Mouse (Mus musculus): ENCODE measurements around the gene Bri3. TPM values are rescaled to one million over a fixed set of nuclear protein-coding genes. Genes with fewer than 3 reads are reported as not detected.

Bri3 gene
- polyA plus RNA-seq, 1 experiment = 154 TPM

DNA sequence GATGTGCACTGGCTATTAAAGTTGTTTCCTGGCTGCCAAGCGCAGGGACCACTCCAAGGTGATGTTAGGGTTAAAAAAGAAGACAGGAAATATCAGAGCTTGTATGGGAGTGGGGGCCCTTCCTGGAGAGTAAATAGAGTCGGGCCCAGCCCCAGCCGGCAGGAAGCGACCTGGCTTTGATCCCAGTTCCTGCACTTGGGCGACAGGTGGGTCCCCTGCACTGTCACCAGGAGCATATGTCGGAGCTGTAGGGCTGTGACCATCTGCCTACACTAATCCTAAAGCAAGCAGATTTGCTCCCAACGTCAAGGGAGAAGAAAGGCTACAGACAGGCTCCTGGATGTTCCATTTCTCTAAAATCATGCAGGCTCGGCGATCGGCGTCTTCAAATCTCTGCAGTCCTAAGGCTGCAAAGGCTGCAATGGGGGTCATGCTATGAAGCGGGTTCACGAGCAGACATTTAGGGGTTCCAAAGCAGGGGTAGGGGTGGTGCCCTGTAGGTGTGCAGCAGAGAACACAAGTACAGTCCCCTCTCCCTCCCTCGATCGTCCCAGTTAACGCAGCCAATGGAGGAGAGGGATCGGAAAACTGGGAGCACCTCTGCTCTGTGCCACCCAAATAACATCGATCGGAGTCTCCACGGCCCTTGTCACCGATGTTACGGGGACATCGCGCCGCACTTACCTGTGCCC lies 21.3 kb upstream of the Bri3 start:
- Histone ChIP-seq H3K4me1 (ENCODE audit: control insufficient read depth, insufficient read depth, insufficient read length, low read length) (no peaks in the 10 kb centered on the region), H3K4me3 (ENCODE audit: low read depth, low read length) (peak overlapping the region; percentile 88), H3K36me3 (ENCODE audit: control insufficient read depth, insufficient read depth, low read length) (no peaks in the 10 kb centered on the region), H3K27ac (ENCODE audit: insufficient read depth, low read depth, low read length) (peak overlapping the region; percentile 48), H3K27me3 (ENCODE audit: control insufficient read depth, insufficient read depth, low read length) (no peaks in the 10 kb centered on the region)
- under 1% methylated on average over 25 of the region's 25 CpGs for WGBS
- TF ChIP-seq CTCF (IDR thresholded peaks at IDR 0.05; ENCODE audit: extremely low read depth, insufficient read length, insufficient replicate concordance, low read depth, low read length) (no peak), POLR2A (IDR thresholded peaks at IDR 0.05; ENCODE audit: low read depth, low read length) (no peak)

DNA sequence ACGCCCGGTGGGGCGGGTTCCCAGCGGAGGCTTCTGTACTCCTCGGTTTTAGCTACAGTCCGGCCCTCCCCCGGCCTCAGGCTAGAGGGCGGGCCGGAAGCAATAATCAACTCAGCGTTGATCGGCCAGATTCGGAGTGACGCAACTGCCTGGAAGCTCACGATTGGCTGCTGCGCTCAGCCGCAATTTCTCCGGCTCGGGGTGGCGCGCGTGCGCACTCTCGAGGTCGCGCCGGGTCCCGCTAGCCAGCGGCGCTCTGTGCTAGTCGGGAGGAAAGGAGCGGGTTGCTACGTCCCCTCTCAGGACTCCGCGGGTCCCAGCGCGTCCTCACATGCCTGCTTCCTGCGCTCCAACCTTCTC lies 20.8 kb upstream of the Bri3 start, which contains the start of gene Tecpr1:
TSS of gene Tecpr1 (minus strand) at position 113 of the 360 bp plus-strand sequence.
- Histone ChIP-seq H3K4me1 (ENCODE audit: control insufficient read depth, insufficient read depth, insufficient read length, low read length) (no peaks in the 10 kb centered on the region), H3K4me3 (ENCODE audit: low read depth, low read length) (peak within 1 kb of the TSS; percentile 88), H3K36me3 (ENCODE audit: control insufficient read depth, insufficient read depth, low read length) (no peaks in the 10 kb centered on the region), H3K27ac (ENCODE audit: insufficient read depth, low read depth, low read length) (peak within 1 kb of the TSS; percentile 51), H3K27me3 (ENCODE audit: control insufficient read depth, insufficient read depth, low read length) (no peaks in the 10 kb centered on the region)
- TF ChIP-seq POLR2A (IDR thresholded peaks at IDR 0.05; ENCODE audit: low read depth, low read length) = peak; percentile 83; the same call in 1 of the 2 replicates
- no peak for TF ChIP-seq CTCF (IDR thresholded peaks at IDR 0.05; ENCODE audit: extremely low read depth, insufficient read length, insufficient replicate concordance, low read depth, low read length)
- WGBS = under 1% methylated on average over 37 of the region's 37 CpGs

- H3K27me3 ChIP-seq (ENCODE audit: control insufficient read depth, insufficient read depth, low read length) = no peaks in the 10 kb centered on the region
- H3K4me1 ChIP-seq (ENCODE audit: control insufficient read depth, insufficient read depth, insufficient read length, low read length) = no peaks in the 10 kb centered on the region
- peak overlapping the region; percentile 51; the same call in 1 of the 2 replicates for H3K27ac ChIP-seq (ENCODE audit: insufficient read depth, low read depth, low read length)
- TF ChIP-seq CTCF (IDR thresholded peaks at IDR 0.05; ENCODE audit: extremely low read depth, insufficient read length, insufficient replicate concordance, low read depth, low read length) (no peak), POLR2A (IDR thresholded peaks at IDR 0.05; ENCODE audit: low read depth, low read length) (no peak)
- WGBS = 26% methylated on average over 18 of the region's 18 CpGs
- H3K4me3 ChIP-seq (ENCODE audit: low read depth, low read length) = peak overlapping the region; percentile 88
- H3K36me3 ChIP-seq (ENCODE audit: control insufficient read depth, insufficient read depth, low read length) = no peaks in the 10 kb centered on the region
Measured at GRCm38 (mm10) chr5:144223899-144224816, 20.1 kb upstream of the Bri3 start.

GRCm38 (mm10) chr5:144226220-144226619 lies 18.0 kb upstream of the Bri3 start:
- Histone ChIP-seq H3K27ac (ENCODE audit: insufficient read depth, low read depth, low read length) (no peak overlapping the region), H3K36me3 (ENCODE audit: control insufficient read depth, insufficient read depth, low read length) (no peaks in the 10 kb centered on the region), H3K27me3 (ENCODE audit: control insufficient read depth, insufficient read depth, low read length) (no peaks in the 10 kb centered on the region), H3K4me1 (ENCODE audit: control insufficient read depth, insufficient read depth, insufficient read length, low read length) (no peaks in the 10 kb centered on the region), H3K4me3 (ENCODE audit: low read depth, low read length) (no peak overlapping the region)
- TF ChIP-seq CTCF (IDR thresholded peaks at IDR 0.05; ENCODE audit: extremely low read depth, insufficient read length, insufficient replicate concordance, low read depth, low read length) (no peak), POLR2A (IDR thresholded peaks at IDR 0.05; ENCODE audit: low read depth, low read length) (no peak)
- 52% methylated on average over 11 of the region's 11 CpGs for WGBS

GRCm38 (mm10) chr5:144230216-144230615 lies 14.0 kb upstream of the Bri3 start:
- H3K27me3 ChIP-seq (ENCODE audit: control insufficient read depth, insufficient read depth, low read length) = no peaks in the 10 kb centered on the region
- H3K4me1 ChIP-seq (ENCODE audit: control insufficient read depth, insufficient read depth, insufficient read length, low read length) = no peaks in the 10 kb centered on the region
- H3K36me3 ChIP-seq (ENCODE audit: control insufficient read depth, insufficient read depth, low read length) = no peaks in the 10 kb centered on the region
- no peak overlapping the region for H3K27ac ChIP-seq (ENCODE audit: insufficient read depth, low read depth, low read length)
- 85% methylated on average over 7 of the region's 7 CpGs for WGBS
- TF ChIP-seq CTCF (IDR thresholded peaks at IDR 0.05; ENCODE audit: extremely low read depth, insufficient read length, insufficient replicate concordance, low read depth, low read length) = no peak
- no peak overlapping the region for H3K4me3 ChIP-seq (ENCODE audit: low read depth, low read length)

- 54% methylated on average over 1 of the region's 1 CpGs for WGBS
- Histone ChIP-seq H3K27me3 (ENCODE audit: control insufficient read depth, insufficient read depth, low read length) (no peaks in the 10 kb centered on the region), H3K27ac (ENCODE audit: insufficient read depth, low read depth, low read length) (no peak overlapping the region), H3K36me3 (ENCODE audit: control insufficient read depth, insufficient read depth, low read length) (no peaks in the 10 kb centered on the region), H3K4me1 (ENCODE audit: control insufficient read depth, insufficient read depth, insufficient read length, low read length) (no peaks in the 10 kb centered on the region), H3K4me3 (ENCODE audit: low read depth, low read length) (no peak overlapping the region)
- TF ChIP-seq POLR2A (IDR thresholded peaks at IDR 0.05; ENCODE audit: low read depth, low read length) (no peak), CTCF (IDR thresholded peaks at IDR 0.05; ENCODE audit: extremely low read depth, insufficient read length, insufficient replicate concordance, low read depth, low read length) (no peak)
Measured at GRCm38 (mm10) chr5:144231410-144231809, 12.8 kb upstream of the Bri3 start.

DNA sequence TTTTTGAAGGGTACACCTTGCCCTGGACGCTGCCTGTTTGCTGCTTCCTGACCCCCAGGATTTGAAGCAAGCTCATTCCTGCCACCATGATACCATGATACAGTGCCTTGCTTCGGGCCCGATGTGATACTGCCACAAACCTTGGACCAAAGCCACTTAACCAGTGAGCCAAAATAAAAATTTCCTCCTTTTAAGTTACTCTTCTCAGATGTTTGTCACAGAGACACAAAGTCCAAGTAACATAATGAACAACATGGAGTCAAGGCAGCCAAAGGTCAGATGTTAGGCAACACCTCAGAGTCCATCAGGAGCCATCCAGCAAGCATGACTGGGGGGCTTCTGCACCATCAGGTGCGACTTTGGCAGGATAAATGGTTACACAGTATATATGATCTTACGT lies 11.7 kb upstream of the Bri3 start:
- no peaks in the 10 kb centered on the region for H3K4me1 ChIP-seq (ENCODE audit: control insufficient read depth, insufficient read depth, insufficient read length, low read length)
- 74% methylated on average over 5 of the region's 5 CpGs for WGBS
- no peaks in the 10 kb centered on the region for H3K27me3 ChIP-seq (ENCODE audit: control insufficient read depth, insufficient read depth, low read length)
- H3K36me3 ChIP-seq (ENCODE audit: control insufficient read depth, insufficient read depth, low read length) = no peaks in the 10 kb centered on the region
- H3K27ac ChIP-seq (ENCODE audit: insufficient read depth, low read depth, low read length) = no peak overlapping the region
- H3K4me3 ChIP-seq (ENCODE audit: low read depth, low read length) = no peak overlapping the region
- TF ChIP-seq CTCF (IDR thresholded peaks at IDR 0.05; ENCODE audit: extremely low read depth, insufficient read length, insufficient replicate concordance, low read depth, low read length) = no peak
- TF ChIP-seq POLR2A (IDR thresholded peaks at IDR 0.05; ENCODE audit: low read depth, low read length) = no peak

All from small intestine, adult 2 months (tissue).